Mouse (Mus musculus) embryonic fibroblast, embryonic 13.5 days (primary cell): Measurements from ENCODE around the gene Gsto2. TPM values are rescaled to one million over a fixed set of nuclear protein-coding genes. Genes with fewer than 3 reads are reported as not detected.
A peak's percentile ranks its signal among the peaks of the same experiment; 100 is the strongest.
"Not testable (repeated sequence)": the region's sequence is repeated elsewhere in the genome, so short reads cannot be mapped to it uniquely, and the experiment has no call there.

Source experiments
- H3K27ac ChIP-seq: 2 replicates; pipeline ENCODE4 v1.5.1; 2012; ENCODE audit warnings: low read length, control low read depth, inconsistent platforms; ENCODE audit not compliant: insufficient read depth
- H3K4me1 ChIP-seq: 2 replicates; pipeline ENCODE4 v1.6.1; 2011; ENCODE audit warnings: low read length; ENCODE audit not compliant: control insufficient read depth, insufficient read depth
- H3K4me3 ChIP-seq: 2 replicates; pipeline ENCODE4 v1.5.1; 2011; ENCODE audit warnings: mild to moderate bottlenecking, control low read depth, low read length; ENCODE audit not compliant: insufficient read depth
- CTCF ChIP-seq: IDR thresholded peaks from 2 replicates; pipeline ENCODE4 v1.5.1; 2011; ENCODE audit warnings: mild to moderate bottlenecking, control low read depth, low read length, moderate library complexity, borderline replicate concordance; ENCODE audit not compliant: insufficient read depth
- POLR2A ChIP-seq: IDR thresholded peaks from 2 replicates; pipeline ENCODE4 v1.6.1; 2011; ENCODE audit warnings: low read depth, mild to moderate bottlenecking, control low read depth, low read length, moderate library complexity
- polyA plus RNA-seq: library from polyadenylated mRNA; stranded (reverse); fragments of >200 nt; gene quantifications from 2 replicates; pipeline ENCODE4 v1.2.4, GENCODE M21; 2011; ENCODE audit warnings: low read depth; ENCODE audit not compliant: missing spikeins, insufficient read length

Gsto2 gene
- polyA plus RNA-seq, 1 experiment: 0.98 TPM

GRCm38 (mm10) chr19:47834614-47835013 is 30.7 kb upstream of the Gsto2 start:
- Histone ChIP-seq H3K4me3 (no peak overlapping the region), H3K27ac (no peak overlapping the region)
- TF ChIP-seq CTCF (no peak), POLR2A (no peak)

GRCm38 (mm10) chr19:47835776-47836175 is 29.6 kb upstream of the Gsto2 start:
- TF ChIP-seq POLR2A: no peak
- TF ChIP-seq CTCF: no peak
- no peak overlapping the region for H3K27ac ChIP-seq
- no peak overlapping the region for H3K4me3 ChIP-seq
- H3K4me1 ChIP-seq: peaks cover 3% of the 10 kb centered on the region; the same call in 1 of the 2 replicates

More at GRCm38 (mm10) chr19:47834614-47835013, 30.7 kb upstream of the Gsto2 start:
- H3K4me1 ChIP-seq: peaks cover 3% of the 10 kb centered on the region; the same call in 1 of the 2 replicates

- Histone ChIP-seq H3K4me3 (peak overlapping the region; percentile 40), H3K4me1 (peaks cover 3% of the 10 kb centered on the region; the same call in 1 of the 2 replicates), H3K27ac (no peak overlapping the region)
- TF ChIP-seq POLR2A (no peak), CTCF (no peak)
Measured at GRCm38 (mm10) chr19:47836701-47837526, 28.4 kb upstream of the Gsto2 start.

- H3K27ac ChIP-seq: no peak overlapping the region
- peak overlapping the region; percentile 40 for H3K4me3 ChIP-seq
- no peak for TF ChIP-seq CTCF
- no peak for TF ChIP-seq POLR2A
- H3K4me1 ChIP-seq: peaks cover 3% of the 10 kb centered on the region; the same call in 1 of the 2 replicates
Measured at GRCm38 (mm10) chr19:47837527-47837901, 27.8 kb upstream of the Gsto2 start.

GRCm38 (mm10) chr19:47841234-47841633 is 24.1 kb upstream of the Gsto2 start:
- not testable (repeated sequence) for H3K27ac ChIP-seq, H3K4me1 ChIP-seq, H3K4me3 ChIP-seq

GRCm38 (mm10) chr19:47849735-47850134 is 15.6 kb upstream of the Gsto2 start:
- Histone ChIP-seq H3K4me1 (peaks cover 8% of the 10 kb centered on the region; the same call in 1 of the 2 replicates), H3K4me3 (no peak overlapping the region), H3K27ac (no peak overlapping the region)
- TF ChIP-seq CTCF (no peak), POLR2A (no peak)

- H3K27ac ChIP-seq: peak overlapping the region; percentile 37; the same call in 1 of the 2 replicates
- not testable (repeated sequence) for H3K4me3 ChIP-seq, H3K4me1 ChIP-seq
Measured at GRCm38 (mm10) chr19:47852131-47852530, 13.2 kb upstream of the Gsto2 start.

- Histone ChIP-seq H3K4me3 (no peak overlapping the region), H3K4me1 (peaks cover 13% of the 10 kb centered on the region; the same call in 1 of the 2 replicates), H3K27ac (peak overlapping the region; percentile 96)
- TF ChIP-seq POLR2A: no peak
- no peak for TF ChIP-seq CTCF
Measured at GRCm38 (mm10) chr19:47853053-47853452, 12.3 kb upstream of the Gsto2 start.

- no peak for TF ChIP-seq CTCF
- no peak; the same call in 1 of the 2 replicates for TF ChIP-seq POLR2A
- peak overlapping the region; percentile 96 for H3K27ac ChIP-seq
Measured at GRCm38 (mm10) chr19:47853951-47854795, 11.2 kb upstream of the Gsto2 start.

More at GRCm38 (mm10) chr19:47853951-47854795, 11.2 kb upstream of the Gsto2 start:
- Histone ChIP-seq H3K4me1 (peaks cover 16% of the 10 kb centered on the region), H3K4me3 (peak overlapping the region; percentile 23)
